Mouse (Mus musculus) embryo, embryonic 10 days (tissue): Measurements from ENCODE around the gene Rnf216.
A peak's percentile ranks its signal among the peaks of the same experiment; 100 is the strongest.

ENCODE experiments used
- DNase-seq: peaks from one replicate; pipeline ENCODE4 v3.0.0-alpha.2; 2015; ENCODE audit warnings: low spot score

Rnf216 gene

DNA sequence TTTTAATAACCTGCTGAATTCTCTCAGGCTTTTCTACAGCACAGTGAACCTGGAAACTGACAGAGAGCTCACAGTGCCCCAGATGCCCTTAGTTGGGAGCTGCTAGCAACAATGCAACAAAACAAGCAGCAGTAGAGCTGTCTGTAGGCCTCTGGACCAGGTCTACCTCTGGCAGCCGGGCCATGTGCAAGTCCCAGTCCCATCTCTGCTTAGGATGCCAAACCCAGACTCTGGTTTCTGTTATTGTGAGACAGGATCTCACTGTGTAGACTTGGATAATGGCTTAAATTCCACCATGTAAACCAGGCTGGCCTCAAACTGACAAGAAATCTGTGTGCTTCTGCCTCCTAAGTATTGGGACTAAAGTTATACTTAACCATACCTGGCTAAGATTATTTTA lies 11.2 kb downstream of the Rnf216 start:
- no peak for DNase-seq

GRCm38 (mm10) chr5:143095256-143095655 lies 17.5 kb downstream of the Rnf216 start:
- DNase-seq, result no peak

GRCm38 (mm10) chr5:143092891-143093290 lies 19.9 kb downstream of the Rnf216 start:
- DNase-seq, result peak; percentile 7

GRCm38 (mm10) chr5:143084898-143085297 lies 27.9 kb downstream of the Rnf216 start:
- peak; percentile 53 for DNase-seq

DNA sequence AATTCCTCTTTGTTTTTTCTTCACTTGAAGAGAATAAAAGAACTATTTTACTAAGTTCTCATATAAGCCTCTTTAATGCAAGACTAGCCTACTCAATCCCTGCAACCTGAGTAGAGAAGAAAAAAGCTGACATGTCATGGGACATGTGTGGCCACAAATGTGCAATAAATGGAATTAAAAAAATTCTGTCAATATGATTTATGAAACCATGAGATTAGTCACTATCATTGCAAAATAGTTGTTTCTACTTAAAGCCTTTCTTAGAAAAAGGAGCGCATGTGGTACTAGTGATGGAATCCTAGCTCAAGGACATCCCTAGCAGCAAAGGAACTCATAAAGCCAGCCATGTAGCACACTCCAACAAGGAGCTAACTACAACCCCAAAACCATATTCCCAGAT lies 33.0 kb downstream of the Rnf216 start:
- DNase-seq, result no peak

DNA sequence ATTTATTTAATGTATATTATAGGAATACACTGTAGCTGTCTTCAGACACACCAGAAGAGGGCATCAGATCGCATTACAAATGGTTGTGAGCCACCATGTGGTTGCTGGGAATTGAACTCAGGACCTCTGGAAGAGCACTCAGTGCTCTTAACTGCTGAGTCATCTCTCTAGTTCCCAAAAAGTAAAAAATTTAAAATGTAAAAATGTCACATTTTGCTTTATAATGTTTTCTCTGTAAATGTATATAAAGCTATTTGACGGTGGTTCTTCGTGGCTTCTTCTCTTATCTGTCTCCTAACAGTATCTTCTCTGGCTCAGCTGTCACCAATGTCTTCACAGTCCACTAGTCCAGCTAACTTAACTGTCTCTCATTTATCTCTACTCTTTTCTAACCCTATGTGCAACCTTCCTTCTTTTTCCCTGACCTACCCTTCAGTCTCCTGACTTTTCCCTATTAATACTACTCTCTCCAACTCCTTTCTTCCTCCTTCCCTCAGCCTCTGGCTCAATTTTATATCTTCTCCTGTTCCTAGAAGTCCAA lies 36.1 kb downstream of the Rnf216 start:
- DNase-seq, result no peak

DNA sequence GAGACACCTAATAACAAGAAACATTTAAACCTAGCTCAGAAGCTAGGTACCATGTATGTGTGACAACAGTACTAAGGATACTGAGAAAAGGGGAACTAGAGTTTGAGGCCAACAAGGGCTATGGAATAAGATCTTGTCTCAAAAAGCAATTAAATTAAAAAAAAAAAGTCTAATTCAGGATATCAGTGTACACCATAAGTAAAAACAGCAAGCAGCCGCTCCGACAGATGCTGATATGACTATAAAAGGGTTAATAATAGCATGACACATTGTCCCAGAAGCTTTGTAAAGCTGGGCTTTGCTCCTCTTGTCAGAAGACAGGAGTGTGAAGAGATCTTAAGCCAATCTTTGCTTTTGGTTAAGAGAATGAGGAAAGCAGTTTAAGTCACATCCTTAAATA lies 36.8 kb downstream of the Rnf216 start:
- DNase-seq, result no peak

DNA sequence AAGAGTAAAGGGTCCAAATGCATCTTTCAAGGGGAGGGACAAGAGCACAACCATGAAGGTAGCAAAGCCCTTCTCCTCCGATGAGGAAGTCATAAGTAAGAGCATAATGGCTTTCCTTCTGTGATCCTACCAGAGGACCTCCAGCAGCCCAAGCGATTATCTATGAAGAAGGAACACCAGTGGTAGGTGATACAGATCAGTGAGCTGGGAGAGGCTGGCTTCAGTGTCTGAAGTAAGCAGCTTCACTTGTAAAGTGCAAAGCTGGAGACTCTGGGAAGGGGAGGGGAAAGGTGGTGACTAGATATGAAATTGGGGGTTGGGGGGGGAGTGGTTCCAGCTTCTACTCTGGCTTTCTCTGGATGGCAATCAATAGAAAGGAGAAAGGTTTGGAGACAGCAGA lies 43.7 kb downstream of the Rnf216 start:
- DNase-seq, result no peak

DNA sequence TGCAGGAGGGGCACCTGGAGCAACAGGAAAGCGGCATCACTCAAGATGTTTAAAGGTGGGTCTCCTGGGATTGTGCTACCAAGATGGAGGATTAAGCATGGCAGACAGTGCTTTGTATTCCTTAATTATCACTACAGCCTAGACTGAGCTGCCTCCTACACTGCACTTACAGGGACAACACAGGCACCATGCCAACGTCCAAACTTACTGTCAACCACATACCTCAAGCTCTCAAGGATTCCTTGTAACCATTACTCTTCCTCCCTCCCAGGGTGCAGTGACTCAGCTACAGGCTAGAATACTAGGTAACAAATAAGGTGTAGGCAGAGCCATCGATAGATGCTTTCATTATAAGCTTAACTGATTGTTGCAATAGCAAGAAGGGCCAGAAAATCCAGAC lies 44.4 kb downstream of the Rnf216 start:
- no peak for DNase-seq

- peak; percentile 85 for DNase-seq
Observed at GRCm38 (mm10) chr5:143066551-143066958, 46.2 kb downstream of the Rnf216 start.

DNA sequence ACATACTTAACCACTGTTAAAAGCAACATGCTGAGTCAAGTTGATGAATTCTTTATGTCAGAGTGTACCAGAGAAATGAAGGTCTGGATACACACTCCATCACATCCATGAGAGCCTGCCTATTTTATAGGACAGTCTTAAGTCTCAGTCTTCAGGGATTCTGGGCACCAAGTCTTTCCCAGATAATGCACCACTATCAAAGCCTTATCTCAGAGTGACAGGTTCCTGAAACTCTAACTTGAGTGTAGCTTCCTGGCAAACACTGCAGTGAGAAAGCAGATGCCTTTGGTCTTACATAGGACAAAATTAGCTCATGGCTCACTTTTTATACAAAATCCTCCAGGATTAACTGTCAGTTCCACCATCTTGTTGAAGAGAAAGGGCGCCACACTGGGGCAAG lies 46.7 kb downstream of the Rnf216 start:
- no peak for DNase-seq

DNA sequence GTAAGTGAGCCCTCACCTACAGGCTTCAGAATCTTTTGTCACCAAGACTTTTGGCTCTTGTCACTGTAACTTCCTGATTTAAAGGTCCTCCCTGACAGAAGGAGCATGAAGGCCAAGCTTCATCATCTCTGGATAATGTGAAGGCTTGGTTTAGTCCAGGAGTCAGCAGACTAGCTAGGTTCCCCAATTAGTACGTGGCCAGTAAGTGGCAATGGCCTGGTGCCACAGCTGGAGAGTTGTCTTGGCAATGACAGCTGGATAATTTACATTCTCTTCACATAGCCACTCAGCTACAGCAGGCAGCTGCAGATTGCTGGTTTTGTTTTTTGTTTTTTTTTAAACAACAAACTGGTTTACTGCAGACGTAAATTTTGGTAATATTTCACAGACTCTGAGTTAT lies 47.6 kb downstream of the Rnf216 start:
- no peak for DNase-seq

DNA sequence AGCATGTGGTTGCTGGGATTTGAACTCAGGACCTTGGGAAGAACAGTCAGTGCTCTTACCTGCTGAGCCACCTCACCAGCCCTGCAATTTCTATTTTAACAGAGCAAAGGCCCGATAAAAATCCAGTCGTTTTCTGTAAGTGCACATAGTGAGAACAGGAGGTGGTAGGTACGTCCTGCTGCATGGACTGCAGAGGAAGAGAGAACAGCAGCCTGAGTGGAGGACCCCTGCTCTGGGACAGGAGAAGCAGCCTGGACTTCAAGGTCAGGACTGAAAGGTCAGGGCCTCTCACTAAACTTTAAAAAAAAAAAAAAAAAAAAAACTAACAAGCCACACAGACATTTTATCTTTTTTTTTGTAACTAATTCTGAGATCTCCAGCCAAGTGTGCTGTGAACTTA lies 50.5 kb downstream of the Rnf216 start:
- no peak for DNase-seq

DNA sequence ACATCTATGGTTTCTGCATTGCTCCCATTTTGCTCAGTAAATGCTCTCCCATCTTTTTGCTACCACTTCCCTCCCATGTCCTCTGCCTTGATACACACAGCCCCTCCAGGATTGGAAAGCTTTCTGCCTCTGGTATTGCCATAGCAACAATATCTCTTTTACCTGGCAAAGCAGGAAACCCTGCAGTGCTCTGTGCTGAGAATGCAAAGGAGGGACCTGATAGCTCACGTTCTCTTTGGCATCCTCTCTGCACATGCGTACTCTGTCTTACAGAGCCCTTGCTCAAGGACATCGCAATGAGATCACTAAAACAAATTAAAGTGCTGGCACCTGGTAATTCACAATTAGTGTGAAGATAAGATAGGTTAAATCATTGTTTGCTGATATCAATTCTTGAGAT lies 51.3 kb downstream of the Rnf216 start:
- DNase-seq, result no peak

DNA sequence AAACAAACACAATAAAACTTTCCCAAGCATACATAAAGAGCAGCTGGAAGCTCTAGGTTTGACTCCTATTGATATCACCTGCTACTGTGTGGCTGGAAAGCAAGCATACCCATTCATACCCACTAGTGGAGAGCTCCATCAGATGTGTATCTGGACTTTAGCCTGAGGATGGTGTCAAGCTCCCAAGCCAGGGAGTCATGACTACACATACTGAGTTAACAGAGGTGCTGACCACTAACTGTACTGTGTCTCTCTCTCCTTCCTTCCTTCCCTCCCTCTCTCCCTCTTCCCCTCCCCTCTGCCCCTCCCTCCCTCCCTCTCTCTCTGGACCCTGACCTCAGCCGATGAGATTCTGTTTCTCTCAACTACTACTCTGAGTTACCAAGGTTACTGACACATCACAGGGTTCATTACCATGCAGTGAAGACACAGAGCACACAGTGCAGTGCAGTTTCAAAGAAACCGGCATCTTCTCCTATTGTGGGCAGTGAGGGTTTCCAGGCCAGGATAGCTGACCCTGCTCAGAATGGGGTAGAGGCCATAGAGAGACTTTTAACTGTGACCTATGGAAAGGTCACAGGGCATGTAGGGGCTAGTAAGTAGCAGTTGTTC lies 51.9 kb downstream of the Rnf216 start:
- DNase-seq, result peak; percentile 75

- no peak for DNase-seq
Observed at GRCm38 (mm10) chr5:143059958-143060357, 52.8 kb downstream of the Rnf216 start.

GRCm38 (mm10) chr5:143059182-143059581 lies 53.6 kb downstream of the Rnf216 start:
- DNase-seq, result no peak

DNA sequence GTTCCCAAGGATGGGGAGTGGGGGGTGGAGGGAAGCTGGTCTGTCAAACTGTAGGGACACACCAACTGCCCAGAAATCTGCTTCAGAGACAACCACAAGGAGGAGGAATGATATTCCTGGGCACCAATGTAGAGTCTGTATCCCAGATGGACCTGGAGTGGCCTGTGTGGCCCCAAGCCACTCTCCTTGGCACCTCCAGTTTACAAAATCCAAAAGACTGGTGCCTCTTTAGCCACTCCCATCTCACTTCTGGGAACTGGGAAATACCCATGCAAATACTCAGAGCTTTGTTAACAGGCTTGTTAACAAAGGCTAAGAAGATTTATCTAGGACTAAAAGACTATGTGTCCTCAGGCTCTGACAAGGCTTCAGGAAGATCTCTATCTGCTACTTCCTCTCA lies 54.1 kb downstream of the Rnf216 start:
- no peak for DNase-seq

DNA sequence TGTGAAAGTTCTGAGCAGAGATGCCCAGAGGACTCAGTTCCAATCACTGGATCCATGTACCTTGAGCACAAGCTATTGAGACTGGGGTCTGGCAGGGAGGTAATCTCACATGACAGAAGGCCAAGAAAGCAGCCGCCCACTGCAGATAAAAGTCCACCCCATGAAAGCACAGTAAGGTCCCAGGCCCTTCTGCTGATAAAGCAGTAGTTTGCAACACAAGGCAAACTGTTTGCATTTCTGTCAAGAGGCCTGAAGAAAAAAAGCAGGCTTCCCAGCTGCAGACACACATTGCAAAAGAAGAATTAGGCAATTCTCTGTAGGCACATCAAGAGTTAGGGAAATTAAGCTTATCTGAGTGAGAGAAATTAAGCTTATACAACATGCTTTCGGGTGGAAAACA lies 54.6 kb downstream of the Rnf216 start:
- peak; percentile 21 for DNase-seq

DNA sequence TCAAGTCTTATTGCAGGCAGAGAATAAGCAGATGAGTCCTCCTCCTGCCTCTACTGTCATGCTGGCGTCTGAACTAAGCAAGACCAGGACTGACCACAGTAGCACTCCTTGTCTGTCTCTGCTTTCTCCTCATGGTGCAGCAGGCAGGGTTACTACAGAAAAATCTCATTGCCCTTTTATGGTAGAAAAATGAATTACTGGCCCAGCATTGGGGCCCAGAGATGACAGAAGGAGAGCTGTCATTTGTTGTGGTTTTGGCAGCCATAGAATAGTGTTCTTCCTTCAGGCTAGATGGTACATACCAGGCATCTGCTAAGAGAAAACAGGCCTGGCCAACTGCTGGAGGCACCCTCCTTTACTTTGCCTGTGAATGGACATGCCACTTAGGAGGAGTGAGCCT lies 55.0 kb downstream of the Rnf216 start:
- DNase-seq, result no peak

- no peak for DNase-seq
Observed at GRCm38 (mm10) chr5:143056191-143056880, 56.5 kb downstream of the Rnf216 start.

GRCm38 (mm10) chr5:143055501-143056125 lies 57.2 kb downstream of the Rnf216 start:
- peak; percentile 32 for DNase-seq

DNA sequence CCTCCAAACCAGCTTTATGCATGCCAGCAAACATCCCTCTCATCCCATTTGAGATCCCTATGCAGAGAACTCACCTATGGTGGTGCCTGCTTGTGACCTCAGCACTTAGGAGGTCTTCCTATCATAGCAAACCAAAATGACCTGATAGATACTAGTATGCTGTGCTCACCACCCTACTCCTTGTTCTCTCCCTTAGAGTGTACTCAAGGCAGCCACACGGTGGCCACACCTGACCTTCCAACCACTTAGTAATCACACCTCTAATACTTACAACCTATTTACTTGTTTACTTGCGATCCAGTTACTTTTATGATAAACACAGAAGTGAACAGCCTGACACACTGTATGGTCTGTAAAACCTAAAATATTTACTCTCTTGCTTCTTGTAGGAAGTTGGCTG lies 58.1 kb downstream of the Rnf216 start:
- DNase-seq, result no peak
